Mouse (Mus musculus): ENCODE data around the gene Gm4131. TPM values are rescaled to one million over a fixed set of nuclear protein-coding genes. Genes with fewer than 3 reads are reported as not detected.
A peak's percentile ranks its signal among the peaks of the same experiment; 100 is the strongest.

The Gm4131 gene
- polyA plus RNA-seq, 1 experiment, result not detected

GRCm38 (mm10) chr14:62557111-62557510, 9.6 kb downstream of the Gm4131 start:
- TF ChIP-seq MYOD1 (IDR thresholded peaks at IDR 0.05; ENCODE audit: control insufficient read depth, insufficient read length, low read depth), result no peak
- no peak for TF ChIP-seq USF1 (IDR thresholded peaks at IDR 0.05; ENCODE audit: low read depth)
- no peak for TF ChIP-seq FOSL1 (IDR thresholded peaks at IDR 0.05; ENCODE audit: insufficient read depth, low read length, poor library complexity, severe bottlenecking)
- TF ChIP-seq MYOG (IDR thresholded peaks at IDR 0.05; ENCODE audit: control insufficient read depth, extremely low read depth, insufficient read length), result no peak
- no peak for TF ChIP-seq CTCF (IDR thresholded peaks at IDR 0.05; ENCODE audit: control insufficient read depth, insufficient read depth, insufficient read length)
- TF ChIP-seq CEBPB (IDR thresholded peaks at IDR 0.05; ENCODE audit: low read depth), result no peak
- TF ChIP-seq MAX (IDR thresholded peaks at IDR 0.05), result no peak
- no peaks in the 10 kb centered on the region for H3K36me3 ChIP-seq (ENCODE audit: control insufficient read depth, insufficient read depth)
- H3K4me3 ChIP-seq (ENCODE audit: insufficient read depth, poor library complexity, severe bottlenecking), result no peak overlapping the region
- H3K79me3 ChIP-seq (ENCODE audit: low read depth), result no peaks in the 10 kb centered on the region
- peaks cover 16% of the 10 kb centered on the region for H3K27me3 ChIP-seq (ENCODE audit: control insufficient read depth, insufficient read depth, insufficient read length)
- H3ac ChIP-seq (ENCODE audit: control insufficient read depth, insufficient read length, low read depth), result no peak overlapping the region
- H3K79me2 ChIP-seq (ENCODE audit: control insufficient read depth, insufficient read depth), result no peaks in the 10 kb centered on the region

DNA sequence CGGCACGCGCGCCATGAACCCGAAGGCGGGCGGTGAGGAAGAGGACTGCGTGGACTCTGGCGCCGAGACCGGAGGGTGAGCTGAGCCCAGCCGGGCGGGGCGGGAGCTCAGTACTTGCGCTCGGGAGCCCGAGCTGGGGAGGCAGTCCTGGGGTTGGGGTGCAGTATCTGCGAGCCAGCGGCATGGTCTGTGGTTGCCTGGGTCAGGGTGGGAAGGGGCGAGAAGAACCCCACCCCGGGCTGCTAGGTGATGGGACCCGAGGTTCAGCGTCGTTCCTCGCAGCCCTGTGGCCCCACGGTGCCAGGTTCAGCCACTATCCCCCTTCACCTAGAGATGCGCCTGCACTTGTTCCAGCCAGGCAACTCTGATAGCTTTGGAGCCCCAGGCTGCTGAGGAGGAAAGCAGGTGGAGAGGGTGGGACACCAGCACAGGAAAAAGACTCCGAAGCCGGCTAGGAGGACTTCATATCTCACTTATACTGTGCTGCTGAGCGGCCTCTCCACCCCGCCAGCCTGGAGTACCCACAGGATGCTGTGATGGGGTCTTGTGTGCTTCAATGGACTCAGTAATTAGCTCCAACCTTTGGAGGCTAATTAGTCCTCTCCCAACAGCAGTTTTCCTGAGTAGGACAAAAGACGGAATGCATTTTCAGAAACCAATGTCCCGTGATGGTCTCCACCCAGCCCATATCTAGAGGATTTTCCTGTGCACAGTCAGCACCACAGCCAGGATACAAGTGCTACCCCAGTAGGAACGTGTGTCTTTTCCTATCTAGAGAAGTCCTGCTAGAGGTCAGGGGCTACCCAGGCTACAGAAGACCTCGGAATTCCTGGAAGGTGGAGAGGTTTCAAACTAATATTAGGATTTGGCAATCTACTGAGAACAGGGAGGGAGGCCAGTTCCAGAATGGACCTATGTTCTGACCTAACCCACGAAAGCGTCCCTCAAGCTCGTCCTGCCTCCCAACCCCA, 10.6 kb downstream of the Gm4131 start:
- H3K79me3 ChIP-seq (ENCODE audit: low read depth), result no peaks in the 10 kb centered on the region
- no peaks in the 10 kb centered on the region for H3K36me3 ChIP-seq (ENCODE audit: control insufficient read depth, insufficient read depth)
- TF ChIP-seq USF1 (IDR thresholded peaks at IDR 0.05; ENCODE audit: low read depth) (no peak), FOSL1 (IDR thresholded peaks at IDR 0.05; ENCODE audit: insufficient read depth, low read length, poor library complexity, severe bottlenecking) (no peak)
- H3K27me3 ChIP-seq (ENCODE audit: control insufficient read depth, insufficient read depth, insufficient read length), result peaks cover 16% of the 10 kb centered on the region
- H3ac ChIP-seq (ENCODE audit: control insufficient read depth, insufficient read length, low read depth), result peak overlapping the region; percentile 54
- H3K4me3 ChIP-seq (ENCODE audit: insufficient read depth, poor library complexity, severe bottlenecking), result no peak overlapping the region
- no peaks in the 10 kb centered on the region for H3K79me2 ChIP-seq (ENCODE audit: control insufficient read depth, insufficient read depth)

DNA sequence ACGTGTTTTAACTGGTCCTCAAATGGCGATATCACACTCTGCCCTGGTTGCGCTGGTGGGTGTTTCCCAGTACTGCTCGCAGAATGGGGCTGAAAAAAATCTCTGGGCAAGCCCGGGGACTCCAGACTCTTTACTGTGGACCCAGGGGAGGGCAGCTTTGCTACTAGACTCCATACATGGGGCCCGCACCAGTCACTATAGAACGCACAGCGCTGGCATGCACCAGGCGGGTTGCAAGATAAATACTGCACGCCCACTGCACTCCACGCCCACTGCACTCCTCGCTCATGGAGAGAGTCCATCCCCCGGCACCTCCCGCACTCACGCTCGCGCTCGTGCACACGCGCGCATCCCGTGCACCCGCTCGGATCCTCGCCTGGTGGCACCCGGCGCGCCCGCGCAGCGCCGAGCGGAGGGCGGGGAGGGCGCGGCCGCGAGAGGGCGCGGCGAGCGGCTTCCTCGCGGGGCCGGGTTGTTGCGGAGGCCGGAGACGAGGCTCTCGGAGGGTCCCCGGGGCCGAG, 11.4 kb downstream of the Gm4131 start, which contains the start of gene Fam124a:
Gene Fam124a (plus strand): TSS at position 429 of the 521 bp plus-strand sequence.
- Histone ChIP-seq H3ac (ENCODE audit: control insufficient read depth, insufficient read length, low read depth) (peak within 1 kb of the TSS; percentile 54), H3K27me3 (ENCODE audit: control insufficient read depth, insufficient read depth, insufficient read length) (peaks cover 16% of the 10 kb centered on the region), H3K4me3 (ENCODE audit: insufficient read depth, poor library complexity, severe bottlenecking) (no peak within 1 kb of the TSS), H3K36me3 (ENCODE audit: control insufficient read depth, insufficient read depth) (no peaks in the 10 kb centered on the region), H3K79me2 (ENCODE audit: control insufficient read depth, insufficient read depth) (no peaks in the 10 kb centered on the region), H3K79me3 (ENCODE audit: low read depth) (no peaks in the 10 kb centered on the region)
- TF ChIP-seq CTCF (IDR thresholded peaks at IDR 0.05; ENCODE audit: control insufficient read depth, insufficient read depth, insufficient read length), result peak; percentile 82
- no peak for TF ChIP-seq MAX (IDR thresholded peaks at IDR 0.05)

GRCm38 (mm10) chr14:62553786-62554185, 12.9 kb downstream of the Gm4131 start:
- peaks cover 16% of the 10 kb centered on the region for H3K27me3 ChIP-seq (ENCODE audit: control insufficient read depth, insufficient read depth, insufficient read length)
- no peak overlapping the region for H3K4me3 ChIP-seq (ENCODE audit: insufficient read depth, poor library complexity, severe bottlenecking)
- H3K36me3 ChIP-seq (ENCODE audit: control insufficient read depth, insufficient read depth), result no peaks in the 10 kb centered on the region
- no peak for TF ChIP-seq MYOG (IDR thresholded peaks at IDR 0.05; ENCODE audit: control insufficient read depth, extremely low read depth, insufficient read length)
- no peak for TF ChIP-seq MAX (IDR thresholded peaks at IDR 0.05)
- TF ChIP-seq FOSL1 (IDR thresholded peaks at IDR 0.05; ENCODE audit: insufficient read depth, low read length, poor library complexity, severe bottlenecking), result no peak
- no peak for TF ChIP-seq USF1 (IDR thresholded peaks at IDR 0.05; ENCODE audit: low read depth)
- no peak for TF ChIP-seq MYOD1 (IDR thresholded peaks at IDR 0.05; ENCODE audit: control insufficient read depth, insufficient read length, low read depth)
- no peak for TF ChIP-seq CEBPB (IDR thresholded peaks at IDR 0.05; ENCODE audit: low read depth)
- no peak for TF ChIP-seq CTCF (IDR thresholded peaks at IDR 0.05; ENCODE audit: control insufficient read depth, insufficient read depth, insufficient read length)
- H3K79me2 ChIP-seq (ENCODE audit: control insufficient read depth, insufficient read depth), result no peaks in the 10 kb centered on the region
- no peaks in the 10 kb centered on the region for H3K79me3 ChIP-seq (ENCODE audit: low read depth)
- H3ac ChIP-seq (ENCODE audit: control insufficient read depth, insufficient read length, low read depth), result no peak overlapping the region

DNA sequence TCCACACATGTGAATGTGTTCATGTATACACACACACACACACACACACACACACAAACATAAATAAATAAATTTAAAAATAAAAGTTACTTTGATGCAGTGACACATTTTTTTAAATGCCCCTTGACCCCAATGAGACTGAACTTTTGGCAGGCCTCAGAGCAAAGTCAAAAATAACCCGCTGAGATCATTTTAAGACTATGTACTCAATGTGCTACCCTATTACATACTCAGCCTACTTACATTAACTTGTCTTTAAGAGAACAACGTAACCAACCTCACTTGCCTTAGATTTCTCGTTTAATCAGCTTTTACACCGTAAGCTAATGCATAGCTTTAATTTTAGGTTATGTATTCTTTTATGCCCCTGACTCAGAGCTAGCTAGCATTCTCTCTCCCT, 13.9 kb downstream of the Gm4131 start:
- no peak for TF ChIP-seq MAX (IDR thresholded peaks at IDR 0.05)
- no peak for TF ChIP-seq USF1 (IDR thresholded peaks at IDR 0.05; ENCODE audit: low read depth)
- TF ChIP-seq MYOG (IDR thresholded peaks at IDR 0.05; ENCODE audit: control insufficient read depth, extremely low read depth, insufficient read length), result no peak
- TF ChIP-seq MYOD1 (IDR thresholded peaks at IDR 0.05; ENCODE audit: control insufficient read depth, insufficient read length, low read depth), result no peak
- TF ChIP-seq CTCF (IDR thresholded peaks at IDR 0.05; ENCODE audit: control insufficient read depth, insufficient read depth, insufficient read length), result no peak
- TF ChIP-seq FOSL1 (IDR thresholded peaks at IDR 0.05; ENCODE audit: insufficient read depth, low read length, poor library complexity, severe bottlenecking), result no peak
- no peak for TF ChIP-seq CEBPB (IDR thresholded peaks at IDR 0.05; ENCODE audit: low read depth)
- Histone ChIP-seq H3K36me3 (ENCODE audit: control insufficient read depth, insufficient read depth) (no peaks in the 10 kb centered on the region), H3ac (ENCODE audit: control insufficient read depth, insufficient read length, low read depth) (no peak overlapping the region), H3K79me2 (ENCODE audit: control insufficient read depth, insufficient read depth) (no peaks in the 10 kb centered on the region), H3K4me3 (ENCODE audit: insufficient read depth, poor library complexity, severe bottlenecking) (no peak overlapping the region), H3K79me3 (ENCODE audit: low read depth) (no peaks in the 10 kb centered on the region), H3K27me3 (ENCODE audit: control insufficient read depth, insufficient read depth, insufficient read length) (peaks cover 16% of the 10 kb centered on the region)
